Mouse (Mus musculus) testis, adult 2 months (tissue): ENCODE results near the gene Scube3.

Experiments
- CTCF ChIP-seq: fragments of 200-500 bp; IDR thresholded peaks from 2 replicates; pipeline ENCODE4 v1.5.1; 2012; ENCODE audit warnings: low read depth, mild to moderate bottlenecking, inconsistent platforms, low read length, moderate library complexity; ENCODE audit not compliant: control insufficient read depth, insufficient read depth, insufficient replicate concordance
- POLR2A ChIP-seq: fragments of 200-500 bp; IDR thresholded peaks from 2 replicates; pipeline ENCODE4 v1.6.1; 2012; ENCODE audit warnings: low read depth, mild to moderate bottlenecking, inconsistent platforms, low read length, moderate library complexity; ENCODE audit not compliant: control insufficient read depth

DNA sequence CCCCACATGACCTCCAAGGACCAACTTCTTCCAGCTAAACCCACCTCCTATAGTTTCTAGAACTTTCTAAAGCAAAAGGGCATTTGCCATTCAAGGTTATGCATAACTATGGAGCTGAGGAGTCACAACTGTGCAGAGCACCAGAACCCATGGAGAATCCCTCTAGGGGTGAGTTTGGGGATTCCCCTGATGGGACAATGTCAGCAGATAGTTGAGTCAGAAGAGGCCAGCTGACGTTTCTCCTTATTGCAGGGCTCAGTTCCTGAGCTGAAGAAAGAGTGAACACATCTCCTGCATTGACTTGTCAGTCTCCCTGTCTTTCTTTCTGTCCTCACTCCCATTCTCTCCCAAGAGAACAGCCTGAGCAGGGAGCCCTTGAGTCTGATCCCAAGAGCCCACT, 50.8 kb downstream of the Scube3 start:
- TF ChIP-seq CTCF, result no peak
- no peak for TF ChIP-seq POLR2A
